Mouse (Mus musculus): Measurements from ENCODE around the gene Rps11. TPM values are rescaled to one million over a fixed set of nuclear protein-coding genes. Genes with fewer than 3 reads are reported as not detected.

The Rps11 gene
- polyA plus RNA-seq (2014; fragmentation: Illumina TruSeq; extraction: RNeasy Lipid Tissue Mini Kit (QIAGEN cat#74804)), result 474 TPM

DNA sequence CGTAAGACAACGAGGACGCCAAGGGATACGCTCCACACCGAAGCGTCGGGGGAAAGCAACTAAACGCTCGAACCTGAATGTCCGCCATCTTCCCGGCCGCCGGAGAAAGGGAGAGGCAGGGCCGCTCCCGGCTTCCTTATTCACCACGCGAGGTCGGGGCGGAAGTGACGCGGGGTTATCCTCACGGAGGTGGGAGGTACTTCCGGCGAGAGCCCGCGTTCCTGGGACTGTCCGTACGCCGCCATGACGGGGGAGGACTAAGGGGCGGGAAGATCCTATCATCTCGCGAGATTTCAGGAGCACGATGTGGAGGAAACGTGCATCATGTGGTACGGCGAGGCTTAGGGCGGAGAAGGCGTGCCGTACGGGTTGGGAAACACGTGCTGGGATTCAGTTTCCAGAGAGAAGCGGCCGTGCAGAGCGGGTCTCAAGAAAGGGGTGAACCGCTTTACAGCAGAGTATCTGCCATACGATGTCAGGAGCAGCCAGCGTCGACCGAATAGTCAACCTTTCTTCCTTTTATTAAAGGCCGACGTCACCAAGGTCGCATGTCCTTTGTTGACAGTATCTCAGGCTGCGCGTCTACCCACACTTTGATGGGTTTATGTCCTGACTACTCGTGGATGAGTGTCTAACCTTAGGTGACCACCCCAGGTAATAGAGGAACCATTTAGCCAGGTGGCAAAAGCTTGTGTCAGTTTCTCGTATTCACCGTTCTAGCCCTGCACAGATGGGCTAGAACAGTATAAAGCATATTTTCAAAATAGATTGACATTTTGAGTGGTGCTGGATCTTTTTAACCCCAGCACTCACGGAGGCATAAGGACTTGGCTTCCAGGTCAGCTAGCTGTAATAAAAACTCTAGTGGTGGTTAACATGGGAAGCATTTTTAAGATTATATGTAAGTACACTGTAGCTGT lies at the start of gene Rps11:
Rps11 (minus strand) TSS at position 216 of the 920 bp plus-strand sequence.

DNA sequence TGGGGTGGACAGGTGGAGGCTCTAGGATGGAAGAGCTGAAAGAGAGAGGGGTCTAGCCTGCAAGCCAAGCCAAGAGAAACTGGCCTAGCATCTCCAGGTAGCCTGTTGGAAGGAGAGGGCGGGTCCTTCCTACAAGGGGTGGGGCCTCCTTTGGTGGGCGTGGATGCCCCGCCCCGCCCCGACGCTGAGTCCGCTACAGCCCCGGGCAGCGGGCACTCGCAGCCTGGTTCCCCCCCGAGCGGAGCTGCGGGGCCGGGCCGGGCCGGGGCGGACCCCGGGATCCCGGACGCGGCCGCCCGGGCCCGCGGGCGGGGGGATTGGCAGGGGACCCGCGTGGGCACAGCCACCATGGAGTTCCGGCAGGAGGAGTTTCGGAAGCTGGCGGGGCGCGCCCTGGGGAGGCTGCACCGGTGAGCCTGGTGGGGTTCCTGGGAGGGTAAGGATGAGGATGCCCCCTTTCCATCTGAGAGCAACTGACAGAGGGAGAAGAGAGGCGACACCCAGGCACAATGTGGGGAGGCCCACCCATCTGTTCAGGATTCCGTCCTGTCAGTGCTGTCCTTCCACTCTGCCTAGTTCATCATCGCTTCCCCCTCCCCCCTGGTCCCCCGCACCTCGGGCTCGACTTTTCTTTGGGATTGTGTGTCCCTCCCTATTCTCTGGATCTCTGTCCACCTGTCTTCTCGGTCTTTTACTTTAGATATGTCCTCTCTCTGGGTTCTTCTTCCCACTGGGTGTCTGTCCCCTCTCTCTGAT lies 39.7 kb upstream of the Rps11 start, which contains the start of gene Slc17a7:
Slc17a7 (plus strand) TSS at position 215 of the 756 bp plus-strand sequence.

DNA sequence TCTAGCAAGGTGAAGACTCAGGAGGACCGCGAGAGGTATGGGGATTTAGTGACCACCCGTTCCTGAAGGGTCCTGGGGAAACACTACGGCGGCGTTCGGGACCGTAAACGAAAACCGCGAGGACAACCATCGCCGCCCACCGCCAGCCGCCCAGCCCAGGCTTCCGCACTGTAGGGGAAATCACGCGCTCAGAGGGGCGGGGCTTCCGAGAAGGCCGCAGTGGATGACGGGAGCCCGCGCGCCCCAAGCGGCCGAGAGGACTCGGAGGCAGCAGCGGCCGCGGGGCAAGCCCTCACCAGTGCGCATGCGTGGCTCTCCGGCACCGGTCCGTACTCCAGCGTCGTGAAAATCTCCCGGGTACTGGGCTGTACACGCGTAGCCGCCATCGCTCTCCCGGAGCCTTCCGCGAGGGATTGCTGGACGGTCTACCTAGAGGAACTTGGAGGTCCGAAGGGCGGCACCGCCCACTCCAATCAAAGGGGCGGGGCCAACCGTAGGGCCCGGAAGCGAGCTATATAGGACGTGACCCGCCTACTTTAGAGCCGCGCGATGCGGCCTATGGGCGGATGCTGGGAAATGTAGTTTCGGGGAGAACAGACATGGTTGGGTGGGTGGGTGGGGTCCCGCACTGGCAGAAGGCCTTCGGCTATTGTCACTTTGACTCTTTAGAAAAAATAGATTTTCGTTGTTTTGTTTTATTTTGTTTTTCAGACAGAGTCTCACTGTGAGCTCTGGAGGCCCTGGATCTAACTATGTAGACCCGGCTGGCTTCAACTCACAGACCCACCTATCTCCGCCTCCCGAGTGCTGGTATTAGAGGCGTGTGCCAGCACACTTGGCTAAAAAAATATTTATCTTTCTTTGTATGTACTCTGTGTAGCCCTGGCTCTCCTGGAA lies 30.1 kb upstream of the Rps11 start, which contains the start of the genes Pih1d1 and Aldh16a1:
Pih1d1 (plus strand) TSS at position 208 of the 897 bp plus-strand sequence.
Aldh16a1 (minus strand) TSS at position 489 of the 897 bp plus-strand sequence.

DNA sequence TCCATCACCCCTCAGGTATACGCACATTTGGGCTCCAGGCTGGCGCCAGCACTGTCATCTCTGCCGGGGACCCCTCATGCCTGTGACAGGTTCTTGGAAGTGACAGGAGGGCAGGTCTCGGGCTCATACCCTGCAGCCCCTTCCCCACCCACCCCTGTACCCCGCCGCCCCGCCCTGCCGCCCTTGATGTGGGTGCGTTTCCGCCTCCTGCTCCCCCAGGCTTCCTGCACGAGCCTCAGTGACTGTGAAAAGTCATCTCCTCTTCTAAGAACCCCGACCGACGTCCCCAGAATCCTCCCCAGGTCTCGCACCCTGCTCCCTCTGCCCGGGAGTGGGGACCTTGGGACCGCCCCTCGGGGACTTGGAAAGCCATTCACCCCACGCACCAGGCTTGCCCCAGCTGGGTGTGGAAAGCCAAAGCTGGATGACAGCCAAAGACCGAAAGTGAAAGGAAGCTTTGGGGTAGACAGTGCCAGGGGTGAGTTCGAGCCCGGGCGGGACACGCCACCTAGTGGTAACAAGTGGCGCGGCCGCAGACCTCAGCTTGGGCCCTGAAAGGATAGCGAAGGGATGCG lies 11.8 kb upstream of the Rps11 start, which contains the start of the genes Gm45713 and Flt3l:
Gm45713 (minus strand) TSS at position 239 of the 575 bp plus-strand sequence.
Flt3l (minus strand) TSS at position 440 of the 575 bp plus-strand sequence.

DNA sequence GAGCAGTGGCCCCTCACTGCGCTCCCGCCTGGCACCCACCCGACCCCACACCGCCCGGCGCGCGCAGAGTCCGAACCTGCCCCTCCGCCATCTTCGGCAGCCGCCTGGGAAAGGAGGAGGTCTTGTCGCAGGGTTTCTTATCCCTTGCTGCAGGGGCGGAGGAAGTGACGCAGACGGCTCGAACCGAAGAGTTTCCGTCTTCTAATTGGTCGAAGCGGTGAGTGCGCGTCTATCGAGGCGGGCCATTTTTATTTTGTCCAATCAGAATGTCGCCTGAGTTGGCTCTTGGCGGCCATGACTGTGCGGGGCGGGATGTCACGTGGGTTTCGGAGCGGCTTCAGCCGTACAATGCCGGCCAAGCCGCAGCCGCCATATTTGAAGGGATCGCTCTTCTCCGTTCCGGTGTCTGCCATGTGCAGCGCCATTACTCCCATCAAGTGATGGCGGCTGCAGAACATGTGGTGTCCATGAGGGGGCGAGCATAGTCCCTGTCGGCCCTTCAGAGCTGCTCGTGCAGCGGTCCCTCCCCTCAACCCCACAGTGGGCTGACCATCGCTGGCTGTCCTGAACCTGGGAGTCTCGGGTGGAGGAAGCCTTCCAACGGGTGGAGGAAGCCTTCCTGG lies 4.5 kb upstream of the Rps11 start, which contains the start of gene Rpl13a:
Rpl13a (minus strand) TSS at position 138 of the 623 bp plus-strand sequence.

DNA sequence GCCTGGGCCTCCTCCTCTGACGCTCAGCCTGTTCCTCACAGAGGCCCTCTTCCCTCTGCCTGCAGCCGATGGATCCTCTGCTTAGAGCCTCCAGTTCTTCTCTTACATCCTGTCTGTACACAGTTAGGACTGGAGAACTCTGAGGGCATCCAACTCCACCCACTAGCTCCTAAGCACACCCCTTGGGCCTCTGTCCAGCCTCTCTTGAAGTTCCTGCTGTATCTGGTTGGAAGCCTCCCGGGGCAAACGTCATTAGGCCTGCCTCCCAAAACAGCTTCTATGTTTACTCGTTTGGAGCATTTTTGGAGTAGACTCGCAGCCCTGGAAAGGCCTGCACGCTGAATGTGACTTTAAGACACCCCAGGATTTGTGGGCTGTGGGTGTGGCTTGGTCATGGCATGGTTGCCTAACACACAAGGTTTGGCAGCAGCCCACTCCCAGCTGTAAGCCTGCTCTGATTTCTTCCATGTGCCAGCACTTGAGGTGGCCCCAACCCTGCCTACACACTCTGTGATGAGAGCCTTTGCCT lies 20.5 kb downstream of the Rps11 start, which contains the start of gene Fcgrt:
Fcgrt (minus strand) TSS at position 200 of the 529 bp plus-strand sequence.

DNA sequence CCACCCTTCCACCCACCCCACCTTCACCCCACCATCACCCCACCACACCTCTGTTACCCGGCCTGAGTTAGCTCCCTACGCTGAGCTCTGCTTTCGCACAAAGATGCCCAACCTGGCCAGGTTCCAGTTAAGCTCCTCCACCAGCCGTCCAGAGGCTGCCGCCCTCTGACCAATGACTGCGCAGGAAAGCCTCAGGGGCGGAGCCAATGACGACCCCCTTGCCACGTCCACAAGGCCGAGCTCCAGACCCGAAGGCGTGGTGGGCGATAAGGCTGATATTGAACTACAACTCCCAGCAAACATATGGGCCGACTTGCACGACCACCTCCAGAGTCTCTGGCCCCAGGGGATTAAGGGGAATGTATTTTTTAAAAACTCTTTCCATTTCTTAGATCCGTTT lies 32.2 kb downstream of the Rps11 start, which contains the start of gene Rcn3:
Rcn3 (minus strand) TSS at position 174 of the 400 bp plus-strand sequence.

Other genes with a start within 250 kb of the Rps11 start
- gene Med25, start 231.7 kb downstream of the Rps11 start, polyA plus RNA-seq (2014; fragmentation: Illumina TruSeq; extraction: RNeasy Lipid Tissue Mini Kit (QIAGEN cat#74804)), result 2.5 TPM
- gene Fuz, start 228.4 kb downstream of the Rps11 start, polyA plus RNA-seq (2014; fragmentation: Illumina TruSeq; extraction: RNeasy Lipid Tissue Mini Kit (QIAGEN cat#74804)), result 3.2 TPM
- gene Ap2a1, start 194.9 kb downstream of the Rps11 start, polyA plus RNA-seq (2014; fragmentation: Illumina TruSeq; extraction: RNeasy Lipid Tissue Mini Kit (QIAGEN cat#74804)), result 20.6 TPM
- not detected for gene Tsks, start 181.2 kb downstream of the Rps11 start, polyA plus RNA-seq (2014; fragmentation: Illumina TruSeq; extraction: RNeasy Lipid Tissue Mini Kit (QIAGEN cat#74804))
- gene Cpt1c, start 149.6 kb downstream of the Rps11 start, polyA plus RNA-seq (2014; fragmentation: Illumina TruSeq; extraction: RNeasy Lipid Tissue Mini Kit (QIAGEN cat#74804)), result 0.88 TPM
- 8.2 TPM for gene Prmt1, start 137.9 kb downstream of the Rps11 start, polyA plus RNA-seq (2014; fragmentation: Illumina TruSeq; extraction: RNeasy Lipid Tissue Mini Kit (QIAGEN cat#74804))
- gene Irf3, start 126.8 kb downstream of the Rps11 start, polyA plus RNA-seq (2014; fragmentation: Illumina TruSeq; extraction: RNeasy Lipid Tissue Mini Kit (QIAGEN cat#74804)), result 8.4 TPM
- gene Bcl2l12, start 125.7 kb downstream of the Rps11 start, polyA plus RNA-seq (2014; fragmentation: Illumina TruSeq; extraction: RNeasy Lipid Tissue Mini Kit (QIAGEN cat#74804)), result 2.0 TPM
- gene Scaf1, start 108.1 kb downstream of the Rps11 start, polyA plus RNA-seq (2014; fragmentation: Illumina TruSeq; extraction: RNeasy Lipid Tissue Mini Kit (QIAGEN cat#74804)), result 2.2 TPM
- 4.0 TPM for gene Rras, start 106.5 kb downstream of the Rps11 start, polyA plus RNA-seq (2014; fragmentation: Illumina TruSeq; extraction: RNeasy Lipid Tissue Mini Kit (QIAGEN cat#74804))
- gene Prr12, start 71.6 kb downstream of the Rps11 start, polyA plus RNA-seq (2014; fragmentation: Illumina TruSeq; extraction: RNeasy Lipid Tissue Mini Kit (QIAGEN cat#74804)), result 0.40 TPM
- 9.1 TPM for gene Nosip, start 62.0 kb downstream of the Rps11 start, polyA plus RNA-seq (2014; fragmentation: Illumina TruSeq; extraction: RNeasy Lipid Tissue Mini Kit (QIAGEN cat#74804))
- gene Prrg2, start 61.8 kb downstream of the Rps11 start, polyA plus RNA-seq (2014; fragmentation: Illumina TruSeq; extraction: RNeasy Lipid Tissue Mini Kit (QIAGEN cat#74804)), result 4.7 TPM
- 0.31 TPM for gene Rcn3, start 32.2 kb downstream of the Rps11 start, polyA plus RNA-seq (2014; fragmentation: Illumina TruSeq; extraction: RNeasy Lipid Tissue Mini Kit (QIAGEN cat#74804))
- 14.4 TPM for gene Fcgrt, start 20.6 kb downstream of the Rps11 start, polyA plus RNA-seq (2014; fragmentation: Illumina TruSeq; extraction: RNeasy Lipid Tissue Mini Kit (QIAGEN cat#74804))
- gene Rpl13a, start 4.3 kb upstream of the Rps11 start, polyA plus RNA-seq (2014; fragmentation: Illumina TruSeq; extraction: RNeasy Lipid Tissue Mini Kit (QIAGEN cat#74804)), result 557 TPM
- gene Gm45713, start 11.8 kb upstream of the Rps11 start, polyA plus RNA-seq (2014; fragmentation: Illumina TruSeq; extraction: RNeasy Lipid Tissue Mini Kit (QIAGEN cat#74804)), result not detected
- gene Flt3l, start 12.0 kb upstream of the Rps11 start, polyA plus RNA-seq (2014; fragmentation: Illumina TruSeq; extraction: RNeasy Lipid Tissue Mini Kit (QIAGEN cat#74804)), result 3.9 TPM
- 2.1 TPM for gene Pih1d1, start 29.9 kb upstream of the Rps11 start, polyA plus RNA-seq (2014; fragmentation: Illumina TruSeq; extraction: RNeasy Lipid Tissue Mini Kit (QIAGEN cat#74804))
- gene Aldh16a1, start 30.1 kb upstream of the Rps11 start, polyA plus RNA-seq (2014; fragmentation: Illumina TruSeq; extraction: RNeasy Lipid Tissue Mini Kit (QIAGEN cat#74804)), result 0.88 TPM
- not detected for gene Slc17a7, start 39.5 kb upstream of the Rps11 start, polyA plus RNA-seq (2014; fragmentation: Illumina TruSeq; extraction: RNeasy Lipid Tissue Mini Kit (QIAGEN cat#74804))
- not detected for gene Gfy, start 55.1 kb upstream of the Rps11 start, polyA plus RNA-seq (2014; fragmentation: Illumina TruSeq; extraction: RNeasy Lipid Tissue Mini Kit (QIAGEN cat#74804))
- gene Pth2, start 56.6 kb upstream of the Rps11 start, polyA plus RNA-seq (2014; fragmentation: Illumina TruSeq; extraction: RNeasy Lipid Tissue Mini Kit (QIAGEN cat#74804)), result not detected
- not detected for gene Ccdc155, start 80.5 kb upstream of the Rps11 start, polyA plus RNA-seq (2014; fragmentation: Illumina TruSeq; extraction: RNeasy Lipid Tissue Mini Kit (QIAGEN cat#74804))
- gene Dkkl1, start 87.7 kb upstream of the Rps11 start, polyA plus RNA-seq (2014; fragmentation: Illumina TruSeq; extraction: RNeasy Lipid Tissue Mini Kit (QIAGEN cat#74804)), result not detected
- gene Tead2, start 91.3 kb upstream of the Rps11 start, polyA plus RNA-seq (2014; fragmentation: Illumina TruSeq; extraction: RNeasy Lipid Tissue Mini Kit (QIAGEN cat#74804)), result 10.9 TPM
- not detected for gene Cd37, start 114.7 kb upstream of the Rps11 start, polyA plus RNA-seq (2014; fragmentation: Illumina TruSeq; extraction: RNeasy Lipid Tissue Mini Kit (QIAGEN cat#74804))
- not detected for gene Slc6a16, start 116.6 kb upstream of the Rps11 start, polyA plus RNA-seq (2014; fragmentation: Illumina TruSeq; extraction: RNeasy Lipid Tissue Mini Kit (QIAGEN cat#74804))
- gene Slc6a21, start 153.1 kb upstream of the Rps11 start, polyA plus RNA-seq (2014; fragmentation: Illumina TruSeq; extraction: RNeasy Lipid Tissue Mini Kit (QIAGEN cat#74804)), result not detected
- 0.46 TPM for gene Trpm4, start 209.3 kb upstream of the Rps11 start, polyA plus RNA-seq (2014; fragmentation: Illumina TruSeq; extraction: RNeasy Lipid Tissue Mini Kit (QIAGEN cat#74804))
- 0.31 TPM for gene Hrc, start 210.9 kb upstream of the Rps11 start, polyA plus RNA-seq (2014; fragmentation: Illumina TruSeq; extraction: RNeasy Lipid Tissue Mini Kit (QIAGEN cat#74804))
- not detected for gene Ppfia3, start 242.6 kb upstream of the Rps11 start, polyA plus RNA-seq (2014; fragmentation: Illumina TruSeq; extraction: RNeasy Lipid Tissue Mini Kit (QIAGEN cat#74804))
- not detected for gene Lin7b, start 246.1 kb upstream of the Rps11 start, polyA plus RNA-seq (2014; fragmentation: Illumina TruSeq; extraction: RNeasy Lipid Tissue Mini Kit (QIAGEN cat#74804))